Mouse (Mus musculus): ENCODE measurements around the gene 4930522H14Rik. TPM values are rescaled to one million over a fixed set of nuclear protein-coding genes. Genes with fewer than 3 reads are reported as not detected.

4930522H14Rik gene
- polyA plus RNA-seq, 1 experiment from 2014 or later: not detected

DNA sequence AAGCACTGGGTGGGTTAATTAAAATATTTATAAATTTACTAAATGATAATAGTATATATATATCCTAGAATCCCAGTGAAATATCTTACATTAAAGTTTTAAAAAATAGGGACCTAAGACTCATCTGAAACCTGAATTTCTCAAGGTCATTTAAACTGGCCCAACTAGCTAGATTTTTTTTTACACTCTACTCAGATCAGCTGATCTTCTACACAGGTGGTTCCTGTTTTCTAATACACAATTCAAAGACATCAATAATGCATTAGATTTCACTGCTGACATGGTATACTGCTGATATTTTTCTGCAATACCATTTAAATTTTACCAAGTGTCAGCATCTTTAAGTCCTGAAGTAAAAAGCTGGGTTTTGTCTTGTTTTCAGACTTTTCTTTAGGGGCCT lies 67.2 kb downstream of the 4930522H14Rik start:
- DNase-seq (ENCODE audit: low spot score): no peak
- Histone ChIP-seq H3K36me3 (replicated peaks; ENCODE audit: control insufficient read depth, insufficient read depth) (no peaks in the 10 kb centered on the region), H3K27me3 (ENCODE audit: control insufficient read depth, insufficient read depth, low read length) (no peaks in the 10 kb centered on the region), H3K4me3 (replicated peaks; ENCODE audit: low read length) (no peak overlapping the region), H3K4me1 (replicated peaks; ENCODE audit: control insufficient read depth, insufficient read depth, low read length) (no peaks in the 10 kb centered on the region), H3K9ac (no peak overlapping the region), H3K27ac (no peak overlapping the region), H3K9me3 (ENCODE audit: control insufficient read depth, low read length) (no peaks in the 10 kb centered on the region), H3K4me2 (replicated peaks) (no peak overlapping the region)
- ATAC-seq (ENCODE audit: low FRiP score): no peak

DNA sequence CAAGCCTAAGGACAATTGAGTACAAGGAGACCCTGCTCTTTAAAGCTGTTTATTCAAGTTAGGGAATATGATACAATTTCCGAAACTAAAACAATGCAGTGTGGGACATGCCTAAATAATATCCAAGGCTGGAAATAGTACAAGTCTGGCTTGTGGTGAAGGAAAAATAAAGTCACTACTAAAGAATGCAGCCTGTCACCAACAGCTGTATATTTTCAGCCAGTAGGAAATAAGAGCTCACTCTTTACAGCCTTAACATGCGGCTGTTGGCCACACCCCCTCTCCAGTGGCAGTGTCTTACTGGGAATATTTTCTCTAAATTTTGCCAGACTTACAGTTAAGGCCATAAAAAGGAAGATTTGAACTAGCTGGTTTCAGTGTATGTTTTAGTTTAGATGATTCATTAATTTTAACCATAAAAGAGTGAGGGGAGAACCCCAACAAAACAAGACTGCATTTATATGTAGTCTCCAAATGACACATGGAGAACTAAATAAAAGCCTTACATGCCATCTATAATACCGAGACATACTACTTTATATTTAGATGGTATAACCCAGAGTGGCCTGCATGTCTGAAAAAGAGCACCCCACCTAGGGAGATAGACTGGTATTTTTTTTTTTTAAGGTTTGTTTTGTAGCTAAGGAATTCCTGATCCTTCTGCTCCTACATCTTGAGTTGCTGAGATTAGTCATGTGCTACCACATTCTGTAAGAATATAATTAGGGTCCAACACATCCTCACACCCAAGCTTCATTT lies 70.5 kb downstream of the 4930522H14Rik start:
- no peaks in the 10 kb centered on the region for H3K27me3 ChIP-seq (ENCODE audit: control insufficient read depth, insufficient read depth, low read length)
- H3K36me3 ChIP-seq (replicated peaks; ENCODE audit: control insufficient read depth, insufficient read depth): no peaks in the 10 kb centered on the region; the same call in 1 of the 2 replicates
- DNase-seq (ENCODE audit: low spot score) (no peak), ATAC-seq (ENCODE audit: low FRiP score) (no peak)
- no peak overlapping the region for H3K27ac ChIP-seq
- H3K9me3 ChIP-seq (ENCODE audit: control insufficient read depth, low read length): no peaks in the 10 kb centered on the region
- H3K4me2 ChIP-seq (replicated peaks): no peak overlapping the region
- 79% methylated on average over 3 of the region's 3 CpGs for WGBS
- H3K9ac ChIP-seq: no peak overlapping the region
- no peaks in the 10 kb centered on the region for H3K4me1 ChIP-seq (replicated peaks; ENCODE audit: control insufficient read depth, insufficient read depth, low read length)
- H3K4me3 ChIP-seq (replicated peaks; ENCODE audit: low read length): no peak overlapping the region

DNA sequence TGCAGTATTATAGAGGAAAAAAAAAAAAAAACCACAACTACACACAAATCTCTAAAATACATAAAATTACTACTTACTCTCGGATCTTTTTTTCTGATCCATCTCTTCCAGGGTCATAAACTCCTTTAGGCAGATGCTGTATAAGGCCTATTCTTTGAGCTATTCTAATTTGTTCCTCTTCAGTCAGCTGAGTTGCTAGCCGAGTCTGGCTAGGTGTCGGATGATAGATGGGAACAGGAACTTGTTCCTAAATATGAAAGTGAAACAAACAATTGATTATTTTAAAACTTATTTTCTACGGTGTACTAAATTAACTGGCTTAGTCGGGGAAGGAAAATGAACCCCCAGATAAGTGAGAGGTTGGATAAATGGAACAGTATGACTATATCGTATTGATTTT lies 74.3 kb downstream of the 4930522H14Rik start:
- Histone ChIP-seq H3K9ac (no peak overlapping the region), H3K4me1 (replicated peaks; ENCODE audit: control insufficient read depth, insufficient read depth, low read length) (no peaks in the 10 kb centered on the region), H3K27ac (no peak overlapping the region), H3K9me3 (ENCODE audit: control insufficient read depth, low read length) (no peaks in the 10 kb centered on the region), H3K4me3 (replicated peaks; ENCODE audit: low read length) (no peak overlapping the region), H3K27me3 (ENCODE audit: control insufficient read depth, insufficient read depth, low read length) (no peaks in the 10 kb centered on the region), H3K4me2 (replicated peaks) (no peak overlapping the region), H3K36me3 (replicated peaks; ENCODE audit: control insufficient read depth, insufficient read depth) (peaks cover 18% of the 10 kb centered on the region)
- 92% methylated on average over 6 of the region's 6 CpGs for WGBS
- ATAC-seq (ENCODE audit: low FRiP score) (no peak), DNase-seq (ENCODE audit: low spot score) (no peak)

Other genes starting within 250 kb of the 4930522H14Rik start
- gene Ttc39a, start 124.7 kb downstream of the 4930522H14Rik start, polyA plus RNA-seq (2014; fragmentation: Nextera tagmentation; extraction: Ambion mirVana): 3.3 and 3.5 TPM in 2 replicates
- 99.2 and 114 TPM in 2 replicates for gene Rnf11, start 46.6 kb downstream of the 4930522H14Rik start, polyA plus RNA-seq (2014; fragmentation: Nextera tagmentation; extraction: Ambion mirVana)
- gene Cdkn2c, start 135.9 kb upstream of the 4930522H14Rik start, polyA plus RNA-seq (2014; fragmentation: Nextera tagmentation; extraction: Ambion mirVana): 2.8 and 3.7 TPM in 2 replicates
- gene Faf1, start 145.3 kb upstream of the 4930522H14Rik start, polyA plus RNA-seq (2014; fragmentation: Nextera tagmentation; extraction: Ambion mirVana): 47.1 and 50.7 TPM in 2 replicates